Mouse (Mus musculus): ENCODE data around the gene Pfn1. TPM values are rescaled to one million over a fixed set of nuclear protein-coding genes. Genes with fewer than 3 reads are reported as not detected.

The Pfn1 gene
- polyA plus RNA-seq, 1 experiment, result 113 TPM

- Histone ChIP-seq H3K4me1 (ENCODE audit: control insufficient read depth, insufficient read depth, low read length) (peaks cover 9% of the 10 kb centered on the region), H3K4me3 (ENCODE audit: control insufficient read depth, low read depth, low read length) (no peak overlapping the region), H3K36me3 (ENCODE audit: control insufficient read depth, insufficient read depth, low read length) (no peaks in the 10 kb centered on the region; the same call in none of the 2 replicates), H3K27ac (ENCODE audit: control insufficient read depth, insufficient read depth, low read depth, low read length) (no peak overlapping the region), H3K27me3 (ENCODE audit: control insufficient read depth, insufficient read depth, low read length) (no peaks in the 10 kb centered on the region)
- TF ChIP-seq CTCF (IDR thresholded peaks at IDR 0.05; ENCODE audit: control insufficient read depth, insufficient read depth, insufficient replicate concordance, low read depth, low read length) (no peak), POLR2A (IDR thresholded peaks at IDR 0.05; ENCODE audit: control insufficient read depth, low read depth, low read length) (no peak)
Measured at GRCm38 (mm10) chr11:70683640-70684039, 29.2 kb upstream of the Pfn1 start.

GRCm38 (mm10) chr11:70681897-70682581, 27.6 kb upstream of the Pfn1 start:
- no peaks in the 10 kb centered on the region; the same call in none of the 2 replicates for H3K36me3 ChIP-seq (ENCODE audit: control insufficient read depth, insufficient read depth, low read length)
- H3K4me3 ChIP-seq (ENCODE audit: control insufficient read depth, low read depth, low read length), result no peak overlapping the region
- no peak for TF ChIP-seq POLR2A (IDR thresholded peaks at IDR 0.05; ENCODE audit: control insufficient read depth, low read depth, low read length)
- 0 out of 2 replicates have a peak, but pooled peaks have one; percentile 12 for TF ChIP-seq CTCF (IDR thresholded peaks at IDR 0.05; ENCODE audit: control insufficient read depth, insufficient read depth, insufficient replicate concordance, low read depth, low read length)
- H3K4me1 ChIP-seq (ENCODE audit: control insufficient read depth, insufficient read depth, low read length), result peaks cover under 1% of the 10 kb centered on the region; the same call in 1 of the 2 replicates
- H3K27ac ChIP-seq (ENCODE audit: control insufficient read depth, insufficient read depth, low read depth, low read length), result no peak overlapping the region
- no peaks in the 10 kb centered on the region for H3K27me3 ChIP-seq (ENCODE audit: control insufficient read depth, insufficient read depth, low read length)

GRCm38 (mm10) chr11:70681170-70681569, 26.7 kb upstream of the Pfn1 start:
- Histone ChIP-seq H3K36me3 (ENCODE audit: control insufficient read depth, insufficient read depth, low read length) (no peaks in the 10 kb centered on the region; the same call in none of the 2 replicates), H3K4me3 (ENCODE audit: control insufficient read depth, low read depth, low read length) (no peak overlapping the region), H3K27me3 (ENCODE audit: control insufficient read depth, insufficient read depth, low read length) (no peaks in the 10 kb centered on the region), H3K27ac (ENCODE audit: control insufficient read depth, insufficient read depth, low read depth, low read length) (no peak overlapping the region), H3K4me1 (ENCODE audit: control insufficient read depth, insufficient read depth, low read length) (no peaks in the 10 kb centered on the region; the same call in 1 of the 2 replicates)
- TF ChIP-seq CTCF (IDR thresholded peaks at IDR 0.05; ENCODE audit: control insufficient read depth, insufficient read depth, insufficient replicate concordance, low read depth, low read length), result no peak
- TF ChIP-seq POLR2A (IDR thresholded peaks at IDR 0.05; ENCODE audit: control insufficient read depth, low read depth, low read length), result no peak

- no peak overlapping the region for H3K27ac ChIP-seq (ENCODE audit: control insufficient read depth, insufficient read depth, low read depth, low read length)
- no peaks in the 10 kb centered on the region; the same call in 1 of the 2 replicates for H3K4me1 ChIP-seq (ENCODE audit: control insufficient read depth, insufficient read depth, low read length)
- no peak overlapping the region for H3K4me3 ChIP-seq (ENCODE audit: control insufficient read depth, low read depth, low read length)
- TF ChIP-seq CTCF (IDR thresholded peaks at IDR 0.05; ENCODE audit: control insufficient read depth, insufficient read depth, insufficient replicate concordance, low read depth, low read length), result no peak
- no peaks in the 10 kb centered on the region for H3K27me3 ChIP-seq (ENCODE audit: control insufficient read depth, insufficient read depth, low read length)
- no peaks in the 10 kb centered on the region; the same call in none of the 2 replicates for H3K36me3 ChIP-seq (ENCODE audit: control insufficient read depth, insufficient read depth, low read length)
Measured at GRCm38 (mm10) chr11:70679894-70680293, 25.4 kb upstream of the Pfn1 start.

DNA sequence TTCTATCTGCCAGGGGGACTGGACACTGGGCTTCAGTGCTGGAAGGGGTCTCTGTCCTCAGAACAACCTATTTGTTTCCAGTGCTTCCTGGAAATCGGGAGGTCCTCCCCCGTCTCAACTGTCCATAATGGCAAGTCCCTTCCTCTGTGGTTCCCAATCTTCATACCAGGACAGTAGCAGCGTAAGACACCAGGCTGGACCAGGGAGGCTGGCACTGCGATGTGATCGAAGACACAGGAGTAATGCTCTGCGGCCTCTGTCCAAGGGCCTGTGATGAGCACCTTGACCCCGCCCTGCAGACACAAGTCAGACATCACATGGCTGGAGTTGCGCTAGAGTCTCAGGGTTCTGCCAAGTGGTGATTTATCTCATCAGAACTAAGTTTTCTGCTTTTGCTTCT, 24.9 kb upstream of the Pfn1 start:
- Histone ChIP-seq H3K27me3 (ENCODE audit: control insufficient read depth, insufficient read depth, low read length) (no peaks in the 10 kb centered on the region), H3K36me3 (ENCODE audit: control insufficient read depth, insufficient read depth, low read length) (no peaks in the 10 kb centered on the region; the same call in none of the 2 replicates), H3K4me3 (ENCODE audit: control insufficient read depth, low read depth, low read length) (no peak overlapping the region), H3K27ac (ENCODE audit: control insufficient read depth, insufficient read depth, low read depth, low read length) (no peak overlapping the region), H3K4me1 (ENCODE audit: control insufficient read depth, insufficient read depth, low read length) (peaks cover 3% of the 10 kb centered on the region)
- TF ChIP-seq POLR2A (IDR thresholded peaks at IDR 0.05; ENCODE audit: control insufficient read depth, low read depth, low read length) (no peak), CTCF (IDR thresholded peaks at IDR 0.05; ENCODE audit: control insufficient read depth, insufficient read depth, insufficient replicate concordance, low read depth, low read length) (no peak)

DNA sequence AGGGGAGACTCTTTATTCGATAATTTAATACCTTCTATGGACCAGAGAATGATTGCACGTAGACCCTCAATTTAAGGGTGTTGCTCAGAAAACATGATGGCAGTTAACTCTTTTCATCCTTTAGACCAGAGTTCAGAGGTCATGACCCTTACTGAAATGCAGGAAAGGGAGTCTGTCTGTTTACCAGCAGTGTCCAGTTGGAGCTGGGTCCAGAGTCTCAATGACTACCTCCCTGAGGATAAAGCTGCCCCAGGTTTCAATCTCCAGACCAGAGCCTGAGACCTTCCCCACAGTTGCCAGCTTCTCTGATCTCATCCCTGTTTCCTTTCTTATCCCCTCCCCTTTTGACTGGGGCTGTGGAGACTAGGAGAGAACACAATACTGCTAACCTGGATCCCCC, 24.1 kb upstream of the Pfn1 start:
- no peak overlapping the region for H3K4me3 ChIP-seq (ENCODE audit: control insufficient read depth, low read depth, low read length)
- no peaks in the 10 kb centered on the region for H3K27me3 ChIP-seq (ENCODE audit: control insufficient read depth, insufficient read depth, low read length)
- no peak for TF ChIP-seq CTCF (IDR thresholded peaks at IDR 0.05; ENCODE audit: control insufficient read depth, insufficient read depth, insufficient replicate concordance, low read depth, low read length)
- no peak for TF ChIP-seq POLR2A (IDR thresholded peaks at IDR 0.05; ENCODE audit: control insufficient read depth, low read depth, low read length)
- no peak overlapping the region for H3K27ac ChIP-seq (ENCODE audit: control insufficient read depth, insufficient read depth, low read depth, low read length)
- H3K36me3 ChIP-seq (ENCODE audit: control insufficient read depth, insufficient read depth, low read length), result no peaks in the 10 kb centered on the region; the same call in none of the 2 replicates
- peaks cover 5% of the 10 kb centered on the region for H3K4me1 ChIP-seq (ENCODE audit: control insufficient read depth, insufficient read depth, low read length)

- Histone ChIP-seq H3K36me3 (ENCODE audit: control insufficient read depth, insufficient read depth, low read length) (no peaks in the 10 kb centered on the region; the same call in none of the 2 replicates), H3K27ac (ENCODE audit: control insufficient read depth, insufficient read depth, low read depth, low read length) (no peak overlapping the region), H3K4me3 (ENCODE audit: control insufficient read depth, low read depth, low read length) (no peak overlapping the region)
Measured at GRCm38 (mm10) chr11:70678092-70678491, 23.6 kb upstream of the Pfn1 start.

More at GRCm38 (mm10) chr11:70678092-70678491, 23.6 kb upstream of the Pfn1 start:
- peaks cover 5% of the 10 kb centered on the region for H3K4me1 ChIP-seq (ENCODE audit: control insufficient read depth, insufficient read depth, low read length)
- TF ChIP-seq POLR2A (IDR thresholded peaks at IDR 0.05; ENCODE audit: control insufficient read depth, low read depth, low read length), result no peak
- TF ChIP-seq CTCF (IDR thresholded peaks at IDR 0.05; ENCODE audit: control insufficient read depth, insufficient read depth, insufficient replicate concordance, low read depth, low read length), result no peak
- H3K27me3 ChIP-seq (ENCODE audit: control insufficient read depth, insufficient read depth, low read length), result no peaks in the 10 kb centered on the region
